Mouse (Mus musculus) retina, postnatal 7 days (tissue): ENCODE results near the gene Gm4297.
"Not testable (repeated sequence)": the region's sequence is repeated elsewhere in the genome, so short reads cannot be mapped to it uniquely, and the experiment has no call there.

Experiments used
- DNase-seq: peaks from one replicate; pipeline ENCODE4 v3.0.0-alpha.2; 2012; ENCODE audit warnings: low read depth, low spot score

The Gm4297 gene

GRCm38 (mm10) chrX:24574795-24575194 is at the start of gene Gm4297:
TSS of gene Gm4297 (minus strand) at chrX:24574895.
- DNase-seq = not testable (repeated sequence)
